Mouse (Mus musculus) colon, adult 2 months (tissue): ENCODE results near the gene Gabrg3. TPM values are rescaled to one million over a fixed set of nuclear protein-coding genes. Genes with fewer than 3 reads are reported as not detected.

ENCODE experiments used
- polyA plus RNA-seq: library from polyadenylated mRNA; depleted of rRNA; stranded (reverse); fragments of >200 nt; gene quantifications from 2 replicates; pipeline ENCODE4 v1.2.3, GENCODE M21; 2012; rRNA removed

Gene Gabrg3
- polyA plus RNA-seq, result 0.45 and 0.73 TPM in 2 replicates

DNA sequence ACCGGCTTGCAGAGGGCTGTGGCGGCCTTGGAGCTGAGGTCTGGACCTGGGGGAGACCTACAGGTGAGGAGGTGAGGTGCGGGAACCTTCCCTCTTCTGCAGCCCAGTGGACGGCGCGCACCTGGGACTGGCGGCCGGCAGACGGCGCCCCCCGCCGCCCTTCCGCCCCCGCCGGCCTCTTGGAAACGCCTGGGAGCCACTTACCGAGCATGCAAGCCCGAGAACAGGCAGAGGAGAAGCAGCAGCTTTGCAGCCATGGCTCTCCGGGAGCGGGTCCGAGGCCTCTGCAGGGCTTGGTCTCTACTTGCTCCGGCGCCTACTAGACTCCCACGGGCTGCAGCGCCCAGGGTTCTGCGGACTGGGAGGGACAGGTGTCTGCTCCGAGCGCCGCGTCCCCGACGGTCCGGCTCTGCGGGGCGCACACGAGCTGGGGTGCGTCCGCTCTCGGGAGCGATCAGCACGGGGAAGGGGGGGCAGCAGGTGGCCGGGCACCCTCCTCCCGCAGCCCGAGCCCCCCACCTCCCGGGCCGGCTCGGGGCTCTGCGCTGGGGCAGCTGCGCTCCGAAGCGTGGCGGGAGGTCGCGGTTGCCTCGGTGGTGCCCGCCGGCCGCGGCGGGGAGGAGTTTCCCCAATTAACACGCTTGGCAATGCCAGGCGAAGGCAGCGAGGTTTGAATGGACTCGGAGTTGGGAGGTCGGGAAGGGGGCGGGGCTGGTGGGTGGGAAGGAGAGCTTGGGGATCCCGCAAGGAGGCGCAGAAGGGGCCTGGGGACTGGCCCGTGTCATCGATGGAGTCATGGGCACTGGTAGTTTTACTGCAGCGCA, at the start of gene Gabrg3:
Gene Gabrg3, minus strand, starts transcription at position 672 of the 824 bp plus-strand sequence.

DNA sequence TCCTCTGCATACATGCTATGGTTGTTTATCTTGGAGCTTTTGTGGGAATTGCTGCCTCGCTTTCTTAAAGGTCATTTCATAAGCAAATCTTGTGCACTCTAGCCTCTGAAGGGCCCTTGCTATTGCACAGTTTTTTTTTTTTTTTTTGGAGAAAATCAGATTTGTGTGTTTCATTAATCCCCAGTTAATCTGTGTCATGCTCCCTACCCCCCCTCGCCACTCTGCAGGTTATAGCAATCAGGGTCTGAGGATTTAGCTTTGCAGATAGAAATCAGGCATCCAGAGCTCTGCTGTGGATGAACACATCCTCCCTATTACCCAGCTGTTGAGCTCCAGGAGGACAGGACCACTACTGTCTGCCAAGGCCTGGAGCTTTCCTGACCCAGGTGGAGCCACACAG, 32.4 kb upstream of the Gabrg3 start, which contains the start of gene Gabrb3:
Gene Gabrb3, plus strand, starts transcription at position 301 of the 400 bp plus-strand sequence.

Other genes starting within 250 kb of the Gabrg3 start
- 0.20 and 0.43 TPM in 2 replicates for gene Gabrb3, start 32.5 kb upstream of the Gabrg3 start, polyA plus RNA-seq
- not detected in 2 replicates for gene Gabra5, start 122.9 kb upstream of the Gabrg3 start, polyA plus RNA-seq